Mouse (Mus musculus): Measurements from ENCODE around the gene Cab39l. TPM values are rescaled to one million over a fixed set of nuclear protein-coding genes. Genes with fewer than 3 reads are reported as not detected.
"Not testable (repeated sequence)": the region's sequence is repeated elsewhere in the genome, so short reads cannot be mapped to it uniquely, and the experiment has no call there.

The Cab39l gene
- total RNA-seq (2015; ENCODE audit: low replicate concordance) (9.6 and 12.1 TPM in 2 replicates), total RNA-seq (2017; ENCODE audit: low replicate concordance) (10.8 and 12.4 TPM in 2 replicates)

DNA sequence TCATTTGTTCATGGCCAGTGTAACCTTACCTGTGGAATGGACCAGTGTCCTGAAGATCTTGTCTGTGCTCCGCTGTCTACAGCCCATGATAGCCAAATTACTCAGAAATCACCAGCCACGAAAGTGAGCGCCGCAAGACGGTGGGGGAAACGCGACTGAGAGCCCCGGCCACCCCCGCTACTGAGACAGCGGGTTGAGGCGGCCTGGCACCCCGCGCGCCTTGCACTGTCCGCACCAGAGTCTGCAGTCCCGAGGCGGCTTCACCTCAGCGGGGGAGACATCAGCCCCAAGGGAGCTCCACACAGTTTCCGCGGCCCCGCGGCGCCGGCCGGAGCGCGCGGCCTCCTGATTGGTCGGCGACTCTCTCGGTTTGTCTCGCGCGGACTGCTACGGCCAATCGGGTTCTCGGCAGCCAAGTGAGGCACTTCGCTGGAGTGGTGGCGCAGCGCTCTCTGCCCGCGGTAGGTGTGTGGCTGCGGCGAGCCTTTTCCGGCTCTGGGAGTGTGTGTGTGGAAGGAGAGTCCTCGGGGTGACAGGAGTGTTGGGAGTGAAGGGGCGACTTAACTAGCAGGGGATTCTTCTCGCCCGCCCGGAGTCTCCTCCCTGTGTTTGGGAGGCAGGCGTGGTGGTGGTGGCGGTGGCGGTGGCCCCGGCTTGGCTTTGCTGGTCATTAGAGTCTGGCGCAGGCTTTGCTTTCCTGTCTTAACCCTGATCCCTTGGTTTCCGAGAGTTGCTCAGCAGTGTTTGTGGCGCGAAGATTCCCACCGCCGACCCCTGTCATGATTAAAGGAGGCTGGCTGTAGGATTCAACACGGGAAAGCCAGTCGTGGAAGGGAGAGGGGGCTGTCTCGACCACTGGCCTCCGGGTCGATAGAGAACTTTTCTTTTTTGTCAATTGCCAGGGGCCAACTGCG is at the start of gene Cab39l, which contains the start of gene Setdb2:
TSS of gene Cab39l (plus strand) at position 415 of the 914 bp plus-strand sequence.
TSS of gene Setdb2 (minus strand) at position 327 of the 914 bp plus-strand sequence.
- peak; percentile 98 for ATAC-seq (replicated peaks; ENCODE audit: low FRiP score, poor library complexity, severe bottlenecking)

DNA sequence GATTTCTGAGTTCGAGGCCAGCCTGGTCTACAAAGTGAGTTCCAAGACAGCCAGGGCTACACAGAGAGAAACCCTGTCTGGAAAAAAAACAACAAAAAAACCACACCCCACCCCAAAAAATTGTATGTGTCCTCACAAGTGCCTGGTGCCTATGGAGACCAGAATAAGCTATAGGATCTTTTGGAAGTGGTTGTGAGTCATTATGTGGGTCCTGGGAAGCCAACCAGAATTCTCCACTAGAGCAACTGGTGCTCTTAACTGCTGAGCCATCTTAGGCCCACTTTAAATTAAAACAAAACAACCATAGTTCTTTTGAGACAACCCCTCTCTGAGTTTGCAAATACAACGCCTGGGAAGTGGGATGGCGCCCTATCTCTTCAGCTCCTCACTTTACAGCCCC is 45.5 kb upstream of the Cab39l start, which contains the start of gene Phf11c:
TSS of gene Phf11c (minus strand) at position 101 of the 400 bp plus-strand sequence.
- ATAC-seq (replicated peaks; ENCODE audit: low FRiP score, poor library complexity, severe bottlenecking): no peak

DNA sequence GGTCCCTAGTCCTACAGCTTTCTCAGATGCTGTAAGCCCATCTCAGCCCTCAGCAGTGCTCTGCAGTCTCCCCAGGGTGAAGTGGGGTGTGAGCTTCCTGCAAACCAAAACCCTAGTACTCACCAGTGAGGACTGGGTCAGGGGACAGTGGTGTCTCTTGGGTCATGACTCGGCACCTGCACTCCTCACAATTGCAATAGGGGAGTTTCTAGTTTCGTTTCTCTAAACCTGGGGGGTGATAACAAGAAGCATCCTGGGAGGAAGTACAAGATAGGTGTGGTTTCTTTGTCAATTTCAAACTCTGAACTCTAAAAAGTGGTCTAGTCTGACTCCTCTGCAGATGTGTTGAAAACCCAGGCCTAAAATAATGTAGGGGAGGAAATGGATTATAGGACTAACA is 43.8 kb upstream of the Cab39l start:
- no peak for ATAC-seq (replicated peaks; ENCODE audit: low FRiP score, poor library complexity, severe bottlenecking)

DNA sequence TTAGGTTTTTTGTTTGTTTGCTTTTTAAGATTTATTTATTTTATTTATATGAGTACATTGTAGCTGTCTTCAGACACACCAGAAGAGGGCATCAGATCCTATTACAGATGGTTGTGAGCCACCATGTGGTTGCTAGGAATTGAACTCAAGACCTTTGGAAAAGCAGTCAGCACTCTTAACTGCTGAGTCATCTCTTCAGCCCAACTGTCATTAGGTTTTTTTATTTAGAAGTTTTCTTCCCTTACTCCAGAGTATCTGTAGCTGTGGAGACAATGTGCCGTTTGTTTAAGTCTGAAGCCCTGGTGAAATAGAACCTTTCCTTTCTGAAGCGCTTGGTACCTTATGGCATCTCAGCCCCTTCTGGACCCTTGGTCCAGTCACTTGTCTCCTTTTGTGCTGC is 25.8 kb upstream of the Cab39l start:
- ATAC-seq (replicated peaks; ENCODE audit: low FRiP score, poor library complexity, severe bottlenecking): not testable (repeated sequence)

DNA sequence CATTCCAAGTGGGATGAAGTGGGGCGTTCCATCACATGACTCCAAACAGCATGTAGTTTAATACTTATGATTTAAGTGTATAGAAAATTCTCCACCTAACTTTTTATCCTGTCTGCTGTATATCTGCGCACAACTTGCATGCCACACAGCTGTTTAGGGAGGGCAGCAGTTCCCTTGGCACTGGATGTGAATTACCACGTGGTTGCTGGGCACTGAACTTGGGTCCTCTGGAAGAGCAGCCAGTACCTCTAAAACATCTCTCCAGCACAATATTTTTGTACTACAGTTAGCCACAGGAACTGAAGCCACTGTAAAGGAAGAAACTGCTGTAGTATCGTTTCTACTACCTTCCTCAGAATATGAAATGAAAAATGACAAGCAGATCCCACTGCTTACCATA is 22.6 kb upstream of the Cab39l start:
- no peak for ATAC-seq (replicated peaks; ENCODE audit: low FRiP score, poor library complexity, severe bottlenecking)

DNA sequence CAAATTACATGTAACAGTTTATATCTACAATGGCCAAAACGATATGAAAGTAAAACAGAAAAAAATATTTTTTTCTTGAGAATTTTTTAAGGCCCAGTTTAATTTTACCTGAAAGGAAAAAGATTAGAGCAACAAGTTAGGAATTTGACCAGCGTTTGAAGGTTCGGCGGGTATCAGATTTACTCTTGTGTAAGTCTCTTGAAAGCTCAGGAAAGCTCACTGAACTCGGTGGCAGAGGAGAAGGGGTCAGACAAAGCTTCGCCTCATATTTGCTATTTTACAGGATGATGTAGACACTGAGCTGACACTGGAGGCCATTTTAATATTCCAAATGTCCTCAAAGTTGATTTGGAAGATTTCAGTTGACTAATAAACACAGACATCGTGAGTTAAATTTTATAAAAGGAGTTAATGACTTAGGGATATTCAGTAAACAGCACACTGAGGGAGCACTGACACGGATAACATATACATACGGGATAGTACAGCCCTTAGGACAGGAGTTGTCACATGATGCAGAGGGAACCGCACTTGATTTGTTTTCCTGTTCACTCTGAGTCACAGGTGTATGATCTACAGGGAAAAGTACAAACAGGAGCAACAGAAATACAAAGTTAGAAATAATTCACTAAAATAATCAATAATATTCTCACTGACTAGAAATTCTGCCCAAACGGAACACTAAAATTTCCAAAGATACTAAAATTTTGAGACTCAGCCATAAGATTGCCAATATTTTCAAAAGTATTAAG is 17.7 kb upstream of the Cab39l start:
- ATAC-seq (replicated peaks; ENCODE audit: low FRiP score, poor library complexity, severe bottlenecking): no peak

DNA sequence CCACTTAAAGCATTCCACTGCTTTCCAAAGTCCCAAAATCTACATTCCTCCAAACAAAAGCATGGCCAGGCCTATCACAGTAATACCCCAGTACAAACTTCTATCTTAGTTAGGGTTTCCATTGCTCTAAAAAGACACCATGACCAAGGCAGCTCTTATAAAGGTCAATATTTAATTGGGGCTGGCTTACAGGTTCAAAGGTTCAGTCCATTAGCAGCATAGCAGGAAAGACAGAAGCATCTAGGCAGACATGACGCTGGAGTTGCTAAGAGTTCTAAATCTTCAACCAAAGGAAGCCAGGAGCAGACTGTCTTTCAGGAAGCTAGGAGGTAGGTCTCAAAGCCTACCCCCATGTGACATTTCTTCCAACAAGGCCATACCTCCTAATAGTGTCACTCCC is 10.2 kb upstream of the Cab39l start:
- no peak for ATAC-seq (replicated peaks; ENCODE audit: low FRiP score, poor library complexity, severe bottlenecking)

DNA sequence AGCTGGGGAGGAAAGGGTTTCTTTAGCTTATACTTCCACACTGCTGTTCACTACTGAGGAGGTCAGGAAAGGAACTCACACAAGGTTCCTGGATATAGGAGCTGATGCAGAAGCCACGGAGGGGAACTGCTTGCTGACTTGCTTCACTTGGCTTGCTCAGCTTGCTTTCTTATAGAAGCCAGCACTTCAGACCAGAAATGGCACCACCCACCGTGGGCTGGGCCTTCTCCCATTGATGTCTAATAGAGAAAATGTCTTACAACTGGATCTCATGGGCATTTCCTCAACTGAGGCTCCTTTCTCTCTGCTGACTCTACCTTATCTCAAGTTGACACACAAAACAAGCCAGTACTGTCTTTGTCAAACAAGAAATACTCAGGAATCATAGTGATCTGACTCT is 6.9 kb upstream of the Cab39l start:
- ATAC-seq (replicated peaks; ENCODE audit: low FRiP score, poor library complexity, severe bottlenecking): no peak

DNA sequence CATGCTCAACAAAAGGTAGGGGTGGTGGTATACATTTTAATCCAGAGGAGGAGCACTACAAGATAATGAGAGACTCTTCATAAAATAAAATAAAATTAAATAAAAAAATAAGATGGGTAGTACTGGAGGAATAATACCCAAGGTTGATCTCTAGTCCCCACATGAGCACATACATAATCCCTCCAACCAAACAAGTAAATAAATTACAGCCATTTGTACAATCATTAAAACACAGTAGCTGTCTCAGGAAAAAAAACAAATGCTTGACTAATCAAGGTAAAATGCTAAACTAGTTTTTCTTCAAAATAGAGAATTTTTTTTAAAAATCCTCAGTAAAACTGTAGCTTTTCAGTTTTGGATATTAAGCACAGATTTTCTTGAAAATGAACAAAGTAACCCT is 5.6 kb upstream of the Cab39l start:
- ATAC-seq (replicated peaks; ENCODE audit: low FRiP score, poor library complexity, severe bottlenecking): no peak

DNA sequence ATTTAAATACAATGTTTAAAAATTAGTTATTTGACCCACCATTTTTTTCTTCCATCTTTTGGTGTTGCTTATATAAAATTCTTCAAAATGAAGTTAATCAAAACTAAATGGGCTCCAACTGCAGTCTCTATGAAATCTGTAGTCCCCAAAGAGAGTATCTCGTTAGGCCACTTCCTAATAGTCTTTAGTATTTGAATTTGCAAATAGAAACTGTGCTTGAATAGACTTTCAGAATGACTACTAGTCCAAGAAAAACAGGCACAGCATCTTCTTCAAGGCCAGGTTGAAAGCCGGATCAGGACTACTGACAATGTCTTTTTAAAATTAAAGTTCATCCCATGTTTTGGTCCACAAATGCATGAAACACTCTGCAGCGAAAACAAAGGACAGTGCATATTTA is 3.4 kb upstream of the Cab39l start:
- ATAC-seq (replicated peaks; ENCODE audit: low FRiP score, poor library complexity, severe bottlenecking): no peak

DNA sequence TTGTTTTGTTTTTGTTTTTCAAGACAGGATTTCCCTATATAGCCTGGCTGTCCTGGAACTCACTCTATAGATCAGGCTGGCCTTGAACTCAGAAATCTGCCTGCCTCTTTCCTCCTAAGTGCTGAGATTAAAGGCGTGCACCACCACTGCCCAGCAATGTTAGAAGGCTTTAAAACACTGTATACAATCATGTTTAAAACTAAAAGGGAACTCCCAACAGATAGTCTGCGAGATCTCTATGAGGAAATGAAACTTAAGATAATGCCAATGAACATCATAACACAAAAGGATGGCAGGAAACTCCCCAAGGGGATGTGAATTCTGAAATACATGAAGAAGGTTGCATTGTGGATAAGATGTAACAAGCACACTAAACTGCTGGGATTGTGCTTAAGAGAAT is 2.3 kb upstream of the Cab39l start:
- no peak for ATAC-seq (replicated peaks; ENCODE audit: low FRiP score, poor library complexity, severe bottlenecking)

DNA sequence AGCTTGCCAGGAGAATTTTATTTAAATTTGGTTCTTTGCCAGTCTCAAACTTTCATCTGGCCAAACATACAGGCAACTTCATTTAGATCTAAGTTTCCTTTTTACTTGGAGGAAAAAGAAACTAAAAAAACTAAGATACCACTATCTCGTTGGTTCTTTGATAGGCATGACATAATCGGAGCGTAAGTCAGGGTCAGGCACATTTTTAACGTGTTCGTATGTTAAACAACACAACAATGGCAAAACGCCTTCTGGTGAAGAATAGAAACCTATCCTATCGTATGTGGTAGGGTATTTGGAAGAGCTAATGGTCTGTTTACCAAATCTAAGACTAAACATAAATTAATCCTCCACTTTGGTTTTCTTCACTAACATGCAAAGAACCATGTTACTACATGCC is 733 bp upstream of the Cab39l start:
- ATAC-seq (replicated peaks; ENCODE audit: low FRiP score, poor library complexity, severe bottlenecking): no peak

DNA sequence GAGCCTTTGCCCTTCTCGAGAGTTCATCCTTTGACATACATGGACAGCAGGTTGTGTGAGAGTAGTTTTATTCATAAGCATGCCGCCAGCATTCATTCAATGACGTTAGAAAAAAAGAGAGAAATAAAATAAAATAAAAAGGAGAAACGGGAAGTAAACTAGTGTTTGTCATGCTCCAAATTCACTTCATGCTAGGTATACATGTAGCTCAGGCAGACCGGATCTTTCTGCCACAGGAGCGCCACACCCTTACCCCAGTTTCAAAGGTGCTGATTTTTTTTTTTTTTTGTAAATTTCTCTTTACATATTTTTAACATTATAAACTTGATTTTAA is 667 bp downstream of the Cab39l start:
- ATAC-seq (replicated peaks; ENCODE audit: low FRiP score, poor library complexity, severe bottlenecking): no peak

DNA sequence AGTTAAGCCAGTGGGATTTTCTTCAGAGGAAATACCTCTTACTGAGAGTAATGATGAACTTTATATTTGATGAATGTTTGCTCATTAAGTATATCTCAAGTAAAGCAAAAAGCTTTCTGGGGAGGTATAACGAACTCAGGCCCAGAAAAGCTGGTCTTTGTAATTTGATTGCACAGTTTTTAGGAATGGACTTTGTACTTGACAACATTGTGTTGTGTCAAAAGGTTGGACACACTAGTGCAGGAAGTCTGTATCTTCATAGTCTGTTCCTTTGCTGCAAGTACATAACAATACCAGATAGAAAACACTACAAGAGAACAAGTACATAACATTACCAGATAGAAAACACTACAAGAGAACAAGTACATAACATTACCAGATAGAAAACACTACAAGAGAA is 4.6 kb downstream of the Cab39l start:
- no peak for ATAC-seq (replicated peaks; ENCODE audit: low FRiP score, poor library complexity, severe bottlenecking)

DNA sequence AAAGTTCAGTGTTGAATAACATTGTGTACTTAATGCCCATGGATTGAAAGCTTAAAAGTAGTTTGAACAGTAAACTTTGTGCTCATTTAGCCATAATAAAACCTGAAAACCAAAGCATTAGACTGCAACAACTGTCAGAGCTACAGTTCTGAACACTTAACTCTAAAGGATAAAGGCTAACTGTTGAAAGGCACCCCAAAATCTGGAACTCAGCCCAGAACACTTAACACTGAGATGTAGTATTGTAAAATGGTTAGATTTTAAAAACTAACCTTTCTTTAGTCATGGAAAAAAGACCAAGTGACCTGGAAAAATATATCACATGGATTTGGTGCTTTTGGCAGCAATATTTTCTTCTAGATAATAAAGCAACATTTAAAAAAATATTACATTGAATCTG is 7.2 kb downstream of the Cab39l start:
- no peak for ATAC-seq (replicated peaks; ENCODE audit: low FRiP score, poor library complexity, severe bottlenecking)

DNA sequence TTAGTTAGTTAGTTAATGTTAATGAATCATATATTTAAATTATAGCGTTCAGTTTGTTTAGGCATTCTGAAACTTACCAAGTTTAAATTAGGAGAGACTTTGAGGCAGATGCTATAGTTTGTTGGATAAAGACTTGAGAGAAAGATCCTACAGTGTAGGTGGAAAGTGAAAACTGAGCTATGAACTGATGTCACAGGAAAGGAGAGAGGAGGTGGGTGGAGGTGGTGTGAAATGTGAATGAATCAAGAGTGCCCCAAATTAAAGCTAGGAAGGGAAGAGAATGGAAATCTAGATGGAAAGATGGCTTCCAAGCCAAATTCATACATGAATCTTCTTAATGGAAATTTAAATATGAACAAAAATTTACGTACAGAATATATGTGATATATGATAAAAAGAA is 25.7 kb downstream of the Cab39l start:
- ATAC-seq (replicated peaks; ENCODE audit: low FRiP score, poor library complexity, severe bottlenecking): no peak

DNA sequence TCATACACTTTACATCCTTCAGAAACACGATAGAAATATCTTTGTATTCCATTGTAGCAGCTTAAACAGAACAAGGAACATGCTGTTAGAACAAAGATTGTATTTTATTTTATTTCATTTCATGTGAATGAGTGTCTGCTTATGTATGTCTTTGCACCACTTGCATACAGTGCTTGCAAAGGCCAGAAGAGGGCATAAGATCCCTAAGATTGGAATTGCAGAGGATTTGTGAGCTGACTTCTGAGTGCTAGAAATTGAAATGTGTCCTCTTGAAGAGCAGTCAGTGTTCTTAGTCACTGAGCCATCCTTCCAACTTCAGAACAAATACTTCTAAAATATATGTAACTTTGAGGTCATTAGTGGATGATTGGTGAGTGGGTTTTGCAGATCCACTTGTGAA is 27.0 kb downstream of the Cab39l start:
- ATAC-seq (replicated peaks; ENCODE audit: low FRiP score, poor library complexity, severe bottlenecking): no peak

DNA sequence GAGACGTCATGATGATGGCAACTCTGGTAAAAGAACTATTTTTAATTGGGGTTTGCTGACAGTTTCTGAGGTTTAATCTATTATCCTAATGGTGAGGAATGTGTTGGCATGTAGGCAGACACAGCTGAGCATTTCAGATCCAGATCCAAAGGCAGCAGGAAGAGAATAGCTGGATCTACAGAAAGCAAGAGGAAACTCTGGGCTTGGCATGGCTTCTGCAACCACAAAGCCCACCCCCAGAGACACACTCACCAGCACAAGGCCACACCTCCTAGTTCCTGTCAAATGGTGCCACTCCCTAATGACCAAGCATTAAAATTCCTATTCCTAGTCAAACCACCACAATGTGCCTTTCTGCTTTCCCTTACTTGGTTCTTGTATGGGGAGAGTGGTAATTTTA is 30.0 kb downstream of the Cab39l start:
- no peak; the same call in 1 of the 2 replicates for ATAC-seq (replicated peaks; ENCODE audit: low FRiP score, poor library complexity, severe bottlenecking)

DNA sequence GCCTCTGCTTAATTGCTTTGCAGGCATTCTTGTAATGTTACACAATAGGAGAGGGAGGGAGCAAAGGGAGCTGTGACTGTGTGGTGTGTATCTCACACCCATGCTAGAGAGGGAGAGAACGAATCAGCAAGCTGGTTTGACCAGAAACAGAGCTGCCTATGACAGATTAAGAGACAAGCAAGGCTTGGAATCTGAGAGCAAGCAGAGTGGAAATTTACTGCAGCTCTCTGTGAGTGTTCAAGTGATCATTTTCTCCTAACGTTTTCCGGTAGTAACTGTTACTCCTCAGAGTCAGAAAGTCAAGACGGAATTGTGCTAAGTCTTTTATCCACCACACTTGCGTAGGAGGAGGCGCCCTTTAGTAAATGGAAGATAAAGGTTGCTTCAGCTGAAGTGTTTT is 37.9 kb downstream of the Cab39l start:
- ATAC-seq (replicated peaks; ENCODE audit: low FRiP score, poor library complexity, severe bottlenecking): no peak

DNA sequence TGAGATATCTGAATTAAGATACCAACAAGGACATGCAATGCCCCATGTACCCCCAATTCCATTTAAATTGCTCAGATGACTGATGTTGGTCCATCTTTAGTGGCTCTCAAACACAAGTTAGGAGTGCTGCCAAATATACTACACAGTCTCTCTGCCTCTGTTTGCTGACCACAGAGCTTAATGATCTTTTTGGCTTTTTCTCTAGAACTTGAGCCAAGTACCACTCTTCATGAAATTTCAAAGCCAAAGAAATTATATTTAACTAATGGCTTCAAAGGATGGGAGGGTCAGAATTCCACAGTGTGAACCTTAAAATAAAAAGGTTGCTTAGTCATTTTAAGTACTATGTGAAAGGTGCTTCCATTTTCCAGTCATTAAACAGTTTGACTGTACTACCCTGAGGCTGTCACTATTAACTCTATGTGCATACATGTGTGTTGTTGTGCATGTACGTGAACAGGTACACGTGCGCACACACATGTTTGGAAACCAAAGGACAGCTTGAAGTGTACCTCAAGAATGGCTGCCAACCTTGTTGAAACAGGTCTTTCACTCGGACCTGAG is 44.6 kb downstream of the Cab39l start:
- no peak for ATAC-seq (replicated peaks; ENCODE audit: low FRiP score, poor library complexity, severe bottlenecking)

DNA sequence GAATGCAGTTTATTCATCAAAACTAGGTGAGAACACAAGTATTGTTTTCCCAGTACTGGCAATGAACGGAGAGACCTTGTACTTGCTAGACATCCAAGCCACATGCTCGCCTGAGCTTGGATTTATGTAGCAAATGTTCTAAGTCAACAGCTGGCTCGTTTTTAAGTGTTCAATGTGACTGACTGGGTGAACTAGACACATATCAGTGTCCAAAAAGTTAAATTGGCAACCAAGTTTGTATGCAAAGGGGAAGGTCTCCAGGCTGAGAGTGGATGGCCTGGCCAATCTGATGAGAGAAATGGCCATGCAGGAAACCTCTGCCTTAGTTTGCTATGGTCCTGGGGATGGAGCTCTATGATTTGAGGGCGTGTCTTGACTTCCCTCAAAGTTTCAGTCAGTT is 51.6 kb downstream of the Cab39l start:
- no peak for ATAC-seq (replicated peaks; ENCODE audit: low FRiP score, poor library complexity, severe bottlenecking)
